Mouse (Mus musculus) spleen, adult 2 months (tissue): Measurements from ENCODE around the gene Gm45233. TPM values are rescaled to one million over a fixed set of nuclear protein-coding genes. Genes with fewer than 3 reads are reported as not detected.
A peak's percentile ranks its signal among the peaks of the same experiment; 100 is the strongest.
"Not testable (repeated sequence)": the region's sequence is repeated elsewhere in the genome, so short reads cannot be mapped to it uniquely, and the experiment has no call there.

Source experiments
- DNase-seq, 2 experiments: peaks; one replicate each; pipeline versions ENCODE4 v3.0.0 to v3.0.0-alpha.2; 2012 to 2021; ENCODE audit warnings: low spot score in 2 of 2, low read depth in 1 of 2
- H3K27ac ChIP-seq: fragments of 200-500 bp; 2 replicates; pipeline ENCODE4 v1.5.1; 2012; ENCODE audit warnings: low read length, inconsistent platforms; ENCODE audit not compliant: insufficient read depth
- H3K27me3 ChIP-seq: fragments of 200-500 bp; 2 replicates; pipeline ENCODE4 v1.6.1; 2012; ENCODE audit warnings: mild to moderate bottlenecking, moderate library complexity, low read length, inconsistent platforms; ENCODE audit not compliant: control insufficient read depth, insufficient read depth
- H3K36me3 ChIP-seq: fragments of 200-500 bp; 2 replicates; pipeline ENCODE4 v1.6.1; 2012; ENCODE audit warnings: mild to moderate bottlenecking, low read length, inconsistent platforms; ENCODE audit not compliant: control insufficient read depth, insufficient read depth
- H3K4me1 ChIP-seq: fragments of 200-500 bp; 2 replicates; pipeline ENCODE4 v1.6.1; 2011; ENCODE audit warnings: inconsistent platforms; ENCODE audit not compliant: control insufficient read depth, insufficient read depth, insufficient read length
- H3K4me3 ChIP-seq: fragments of 200-500 bp; 2 replicates; pipeline ENCODE4 v1.5.1; 2011; ENCODE audit warnings: mild to moderate bottlenecking, inconsistent platforms; ENCODE audit not compliant: insufficient read depth, insufficient read length; ENCODE audit errors: extremely low read depth
- CTCF ChIP-seq: fragments of 200-500 bp; IDR thresholded peaks from 2 replicates; pipeline ENCODE4 v1.5.1; 2011; ENCODE audit warnings: mild to moderate bottlenecking, inconsistent platforms; ENCODE audit not compliant: insufficient read depth, insufficient read length, insufficient replicate concordance; ENCODE audit errors: extremely low read depth
- POLR2A ChIP-seq: fragments of 200-500 bp; IDR thresholded peaks from 2 replicates; pipeline ENCODE4 v1.6.1; 2011; ENCODE audit warnings: low read depth, low read length, inconsistent platforms
- WGBS: fragments of 180-500 bp; shearing (Covaris S2); methylation state at CpG from one replicate; pipeline ENCODE4 v1.1.7; 2018; 5-methylcytosine and 5-hydroxymethylcytosine counted together
- polyA plus RNA-seq: library from polyadenylated mRNA; depleted of rRNA; stranded (reverse); fragments of >200 nt; gene quantifications from 2 replicates; pipeline ENCODE4 v1.2.3, GENCODE M21; 2012; rRNA removed

Gm45233 gene
- polyA plus RNA-seq: not detected in 2 replicates

GRCm38 (mm10) chr7:43443917-43444293 is at the start of gene Gm45233, which contains the start of gene Etfb:
Gene Gm45233, plus strand, starts transcription at chr7:43444128.
Gene Etfb, plus strand, starts transcription at chr7:43444083.
- Histone ChIP-seq H3K36me3 (no peaks in the 10 kb centered on the region), H3K27me3 (no peaks in the 10 kb centered on the region), H3K4me1 (peaks cover 3% of the 10 kb centered on the region; the same call in 1 of the 2 replicates), H3K4me3 (peak within 1 kb of the TSS; percentile 74), H3K27ac (peak within 1 kb of the TSS; percentile 78)
- TF ChIP-seq POLR2A (peak; percentile 53), CTCF (no peak)
- peak; percentile 82 to 91 for DNase-seq
- WGBS: under 1% methylated on average over 27 of the region's 27 CpGs

GRCm38 (mm10) chr7:43399501-43399900 is 44.4 kb upstream of the Gm45233 start:
- no peaks in the 10 kb centered on the region for H3K36me3 ChIP-seq
- DNase-seq: no peak
- no peaks in the 10 kb centered on the region for H3K27me3 ChIP-seq
- H3K4me3 ChIP-seq: no peak overlapping the region
- no peak for TF ChIP-seq POLR2A
- no peak for TF ChIP-seq CTCF
- WGBS: 91% methylated on average over 2 of the region's 2 CpGs
- H3K4me1 ChIP-seq: peaks cover 5% of the 10 kb centered on the region; the same call in 1 of the 2 replicates
- H3K27ac ChIP-seq: no peak overlapping the region

GRCm38 (mm10) chr7:43402718-43403117 is 41.2 kb upstream of the Gm45233 start:
- DNase-seq: no peak
- no peak overlapping the region for H3K4me3 ChIP-seq
- H3K4me1 ChIP-seq: no peaks in the 10 kb centered on the region; the same call in 1 of the 2 replicates
- H3K36me3 ChIP-seq: no peaks in the 10 kb centered on the region
- no peak for TF ChIP-seq CTCF
- TF ChIP-seq POLR2A: no peak
- H3K27ac ChIP-seq: no peak overlapping the region
- WGBS: 46% methylated on average over 2 of the region's 2 CpGs
- no peaks in the 10 kb centered on the region for H3K27me3 ChIP-seq

DNA sequence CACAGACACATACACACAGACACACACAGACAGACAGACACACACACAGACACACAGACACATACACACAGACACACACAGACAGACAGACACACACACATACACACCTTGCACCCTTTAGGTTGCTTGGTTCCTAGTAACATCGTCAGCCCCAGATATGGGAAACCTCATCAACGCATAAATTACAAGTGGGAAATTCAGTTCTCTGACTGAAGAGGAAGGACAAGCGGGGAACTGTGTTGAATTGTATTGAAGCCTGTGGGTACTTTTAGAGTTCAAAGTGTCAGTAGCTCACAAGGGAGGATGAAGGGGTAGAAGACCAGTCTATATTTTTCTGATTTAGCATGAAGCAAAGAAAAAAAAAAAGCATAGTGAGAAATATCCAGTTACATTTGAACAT is 36.4 kb upstream of the Gm45233 start:
- Histone ChIP-seq H3K27ac (peak overlapping the region; percentile 85), H3K27me3 (no peaks in the 10 kb centered on the region), H3K4me3 (peak overlapping the region; percentile 20; the same call in 1 of the 2 replicates), H3K36me3 (peaks cover 6% of the 10 kb centered on the region; the same call in 1 of the 2 replicates), H3K4me1 (peaks cover 4% of the 10 kb centered on the region; the same call in 1 of the 2 replicates)
- TF ChIP-seq POLR2A (no peak), CTCF (no peak)
- 19% methylated on average over 3 of the region's 3 CpGs for WGBS
- DNase-seq: peak in 1 of 2 experiments; percentile 32

- WGBS: 26% methylated on average over 4 of the region's 4 CpGs
- peaks cover 9% of the 10 kb centered on the region for H3K36me3 ChIP-seq
- peak; percentile 45 to 49 for DNase-seq
- peak within 1 kb of the TSS; percentile 92 for H3K4me3 ChIP-seq
- H3K27me3 ChIP-seq: no peaks in the 10 kb centered on the region
- peak within 1 kb of the TSS; percentile 94 for H3K27ac ChIP-seq
- peaks cover 4% of the 10 kb centered on the region; the same call in 1 of the 2 replicates for H3K4me1 ChIP-seq
- TF ChIP-seq POLR2A (no peak; the same call in 1 of the 2 replicates), CTCF (no peak)
These were observed 35.8 kb upstream of the Gm45233 start, which contains the start of gene Siglecg for GRCm38 (mm10) chr7:43408131-43408553. Gene Siglecg, plus strand, starts transcription at chr7:43408204.

GRCm38 (mm10) chr7:43409084-43409483 is 34.8 kb upstream of the Gm45233 start:
- peak overlapping the region; percentile 92 for H3K4me3 ChIP-seq
- 67% methylated on average over 3 of the region's 3 CpGs for WGBS
- peaks cover 12% of the 10 kb centered on the region for H3K36me3 ChIP-seq
- no peaks in the 10 kb centered on the region for H3K27me3 ChIP-seq
- no peak for DNase-seq
- H3K4me1 ChIP-seq: peaks cover 4% of the 10 kb centered on the region; the same call in 1 of the 2 replicates
- TF ChIP-seq CTCF (no peak), POLR2A (no peak)
- peak overlapping the region; percentile 87 for H3K27ac ChIP-seq

DNA sequence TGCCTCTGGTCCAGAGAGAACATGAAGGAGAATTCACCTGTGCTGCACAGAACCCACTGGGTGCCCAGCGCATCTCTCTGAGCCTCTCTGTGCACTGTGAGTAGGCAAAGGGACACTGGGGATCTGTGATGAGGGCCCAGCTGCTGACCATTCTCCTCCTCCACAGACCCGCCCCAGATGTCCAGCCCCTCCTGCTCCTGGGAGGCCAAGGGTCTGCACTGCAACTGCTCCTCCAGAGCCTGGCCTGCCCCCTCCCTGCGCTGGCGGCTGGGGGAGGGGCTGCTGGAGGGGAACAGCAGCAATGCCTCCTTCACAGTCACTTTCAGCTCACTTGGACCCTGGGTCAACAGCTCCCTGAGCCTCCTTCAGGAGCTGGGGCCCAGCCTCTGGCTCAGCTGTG is 32.2 kb upstream of the Gm45233 start:
- H3K4me3 ChIP-seq, H3K4me1 ChIP-seq, H3K27me3 ChIP-seq, DNase-seq, H3K27ac ChIP-seq: not testable (repeated sequence)
- peaks cover 18% of the 10 kb centered on the region for H3K36me3 ChIP-seq
- WGBS: 95% methylated on average over 4 of the region's 4 CpGs

DNA sequence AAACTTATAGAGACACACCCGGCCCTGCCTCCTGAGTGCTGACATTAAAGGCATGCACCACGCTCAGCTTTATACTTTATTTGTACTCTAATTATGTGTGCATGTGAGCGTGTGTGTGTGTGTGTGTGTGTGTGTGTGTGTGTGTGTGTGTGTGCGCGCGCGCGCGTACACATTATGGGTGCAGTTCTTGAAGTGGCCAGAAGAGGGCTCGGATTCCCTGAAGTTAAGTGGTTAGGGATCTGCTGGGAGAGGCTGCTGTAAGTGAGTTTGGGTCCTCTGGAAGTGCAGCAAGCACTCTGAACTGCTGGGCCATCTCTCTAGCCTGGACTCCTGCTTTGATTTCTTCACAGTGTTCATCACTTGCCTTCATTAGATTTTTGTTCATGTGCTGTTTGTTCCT is 26.6 kb upstream of the Gm45233 start:
- no peak overlapping the region for H3K4me3 ChIP-seq
- no peaks in the 10 kb centered on the region for H3K27me3 ChIP-seq
- no peaks in the 10 kb centered on the region for H3K4me1 ChIP-seq
- no peak overlapping the region for H3K27ac ChIP-seq
- TF ChIP-seq POLR2A: no peak
- no peak for TF ChIP-seq CTCF
- no peak for DNase-seq
- 91% methylated on average over 10 of the region's 10 CpGs for WGBS
- peaks cover 16% of the 10 kb centered on the region for H3K36me3 ChIP-seq
